Mouse (Mus musculus): ENCODE measurements at regions not wholly inside any gene's neighbourhood (a gene's known extent, or its start where the extent isn't known, plus 50 kb on each side); places are given as distances from the start of the nearest gene placed in this dataset.

DNA sequence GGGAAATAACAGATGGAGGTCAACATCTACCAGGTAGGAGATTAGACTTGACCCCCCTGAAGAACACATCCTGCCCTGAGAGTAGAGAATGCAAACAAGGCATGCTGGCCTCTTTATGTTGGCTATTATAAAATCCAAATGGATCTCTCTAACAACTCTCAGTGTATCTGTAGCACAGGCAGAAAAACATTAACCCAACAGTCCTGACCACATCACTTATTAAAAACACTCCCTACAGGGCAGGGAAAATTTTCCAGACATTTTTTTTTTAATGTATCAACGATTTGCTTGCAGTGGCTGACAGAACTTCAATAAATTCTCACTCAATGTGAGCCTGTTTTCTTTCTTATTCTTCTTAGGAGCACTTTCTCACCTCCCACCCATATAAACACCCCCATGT lies 511.4 kb downstream of the Cdk5rap2 start:
- WGBS = 54% methylated on average over 1 of the region's 1 CpGs

DNA sequence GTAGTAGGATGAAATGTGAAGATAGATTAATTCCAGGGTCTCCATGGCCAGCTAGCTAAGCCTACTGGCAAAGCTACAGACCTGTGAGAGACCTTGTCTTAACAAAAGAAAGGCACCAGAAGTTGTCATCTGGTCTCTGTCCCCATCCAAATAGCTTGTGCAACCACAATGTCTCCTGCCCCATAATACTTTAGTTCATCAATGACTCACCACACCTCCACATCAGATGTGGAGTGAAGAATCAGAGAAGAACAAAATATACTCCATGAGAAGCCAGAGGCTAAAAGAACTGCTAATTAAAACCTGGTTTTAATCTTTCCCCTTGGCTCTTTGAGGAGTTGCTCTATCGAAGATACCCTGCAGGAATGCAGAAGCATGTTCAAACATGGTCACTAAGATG lies 514.1 kb downstream of the Cdk5rap2 start:
- H3K9ac ChIP-seq = no peak overlapping the region
- H3K36me3 ChIP-seq = no peaks in the 10 kb centered on the region
- no peak for ATAC-seq (ENCODE audit: insufficient number of reproducible peaks, insufficient read depth, low FRiP score, low TSS enrichment)
- H3K4me2 ChIP-seq (replicated peaks) = no peak overlapping the region
- WGBS = 52% methylated on average over 1 of the region's 1 CpGs
- no peaks in the 10 kb centered on the region for H3K27me3 ChIP-seq
- no peak overlapping the region for H3K27ac ChIP-seq
- H3K9me3 ChIP-seq = no peaks in the 10 kb centered on the region
- H3K4me1 ChIP-seq = 0 out of 2 replicates have a peak, but pooled peaks cover 4% of the 10 kb centered on the region
- no peak overlapping the region for H3K4me3 ChIP-seq

More for the DNA sequence above, 511.4 kb downstream of the Cdk5rap2 start:
- H3K4me1 ChIP-seq = no peaks in the 10 kb centered on the region
- H3K9ac ChIP-seq = no peak overlapping the region
- H3K27me3 ChIP-seq = no peaks in the 10 kb centered on the region
- H3K36me3 ChIP-seq = no peaks in the 10 kb centered on the region
- no peak for ATAC-seq (ENCODE audit: insufficient number of reproducible peaks, insufficient read depth, low FRiP score, low TSS enrichment)
- H3K27ac ChIP-seq = no peak overlapping the region
- H3K4me2 ChIP-seq (replicated peaks) = no peak overlapping the region
- H3K9me3 ChIP-seq = no peaks in the 10 kb centered on the region
- no peak overlapping the region for H3K4me3 ChIP-seq

DNA sequence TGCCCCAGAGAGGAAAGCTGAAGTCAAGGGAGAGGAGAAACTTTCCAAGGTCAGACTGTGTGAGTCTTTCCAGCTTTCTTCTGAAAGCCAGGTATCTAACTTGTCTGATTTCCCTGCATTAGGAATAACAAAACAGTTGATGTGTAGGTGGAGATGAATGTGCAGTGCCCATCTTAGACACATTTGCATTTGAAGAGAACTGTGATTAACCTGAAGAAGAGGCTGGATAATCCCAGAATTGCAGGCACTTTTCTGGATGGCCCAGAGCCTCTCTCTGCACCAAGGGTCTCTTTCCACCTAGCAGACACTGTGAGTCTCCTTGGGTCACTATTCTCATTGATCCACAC lies 517.4 kb downstream of the Cdk5rap2 start:
- Histone ChIP-seq H3K9me3 (no peaks in the 10 kb centered on the region), H3K27ac (no peak overlapping the region), H3K9ac (no peak overlapping the region), H3K27me3 (no peaks in the 10 kb centered on the region), H3K36me3 (no peaks in the 10 kb centered on the region), H3K4me3 (no peak overlapping the region), H3K4me1 (0 out of 2 replicates have a peak, but pooled peaks cover 4% of the 10 kb centered on the region), H3K4me2 (replicated peaks) (no peak overlapping the region)
- ATAC-seq (ENCODE audit: insufficient number of reproducible peaks, insufficient read depth, low FRiP score, low TSS enrichment) = no peak

DNA sequence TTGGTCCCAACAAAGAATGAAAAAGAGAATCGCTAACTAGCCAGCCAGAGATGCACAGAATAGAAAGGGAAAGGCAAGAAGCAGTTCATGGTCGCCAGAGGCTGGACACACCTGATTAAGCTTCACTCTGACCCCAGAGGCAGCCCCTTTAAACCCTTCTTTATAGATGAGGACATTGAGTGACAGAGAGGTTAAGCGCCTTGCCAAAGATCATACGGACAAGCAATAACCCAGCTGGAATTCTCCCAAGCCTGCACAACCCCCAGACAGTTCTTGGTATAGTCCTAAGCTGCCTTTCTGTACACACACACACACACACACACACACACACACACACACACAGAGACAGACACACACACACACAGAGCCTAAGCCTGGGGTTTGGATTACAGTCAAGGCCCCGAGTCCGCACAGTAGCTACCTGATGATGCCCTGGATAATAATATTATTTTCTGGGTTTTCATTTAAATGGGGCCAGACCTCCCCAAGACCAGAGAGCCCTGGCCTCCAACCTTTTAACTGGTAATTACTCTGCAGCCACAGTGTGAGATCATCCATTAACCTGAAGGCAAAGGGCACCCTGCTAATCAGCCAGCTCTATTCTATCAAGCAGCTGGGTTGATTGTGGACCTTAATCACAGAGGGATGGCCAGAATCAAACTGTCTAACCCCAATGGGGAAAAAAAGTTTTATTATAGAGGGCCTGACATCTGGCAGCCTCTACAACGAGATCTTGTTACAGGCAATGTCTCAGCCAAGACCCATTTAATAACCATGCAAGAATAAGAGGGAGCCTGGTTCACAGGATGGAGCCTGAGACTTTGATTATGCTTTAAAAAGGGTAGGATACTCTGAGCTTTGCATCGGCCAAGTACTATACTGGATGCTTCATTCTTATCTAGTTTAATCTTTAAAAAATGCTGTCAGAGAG lies 518.1 kb downstream of the Cdk5rap2 start:
- 44% methylated on average over 8 of the region's 8 CpGs for WGBS
- no peaks in the 10 kb centered on the region for H3K36me3 ChIP-seq
- no peak overlapping the region for H3K4me2 ChIP-seq (replicated peaks)
- no peak overlapping the region for H3K27ac ChIP-seq
- H3K27me3 ChIP-seq = no peaks in the 10 kb centered on the region
- H3K4me3 ChIP-seq = no peak overlapping the region
- 0 out of 2 replicates have a peak, but pooled peaks cover 4% of the 10 kb centered on the region for H3K4me1 ChIP-seq
- H3K9me3 ChIP-seq = no peaks in the 10 kb centered on the region
- H3K9ac ChIP-seq = no peak overlapping the region
- peak; percentile 71 for ATAC-seq (ENCODE audit: insufficient number of reproducible peaks, insufficient read depth, low FRiP score, low TSS enrichment)

DNA sequence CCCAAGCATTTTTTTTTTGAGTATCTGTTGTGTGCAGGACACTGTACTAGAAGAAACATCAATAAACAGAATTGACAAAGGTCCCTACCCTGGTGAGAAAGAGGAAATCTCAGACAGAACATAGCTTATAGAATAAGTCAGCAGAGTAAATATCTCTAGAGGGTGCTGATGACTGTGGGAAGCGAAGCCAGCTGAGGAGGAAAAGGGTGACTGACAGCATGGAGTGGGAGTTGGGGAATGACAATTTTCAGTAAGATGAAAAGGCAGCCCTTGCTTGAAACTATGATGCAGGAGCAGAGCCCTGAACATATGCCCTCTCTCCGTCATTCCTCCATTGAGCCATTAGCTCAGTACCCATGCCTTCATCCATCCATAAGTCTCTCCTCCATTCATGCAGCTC lies 519.6 kb downstream of the Cdk5rap2 start:
- Histone ChIP-seq H3K27me3 (no peaks in the 10 kb centered on the region), H3K4me1 (0 out of 2 replicates have a peak, but pooled peaks cover 4% of the 10 kb centered on the region), H3K4me3 (no peak overlapping the region), H3K27ac (no peak overlapping the region), H3K36me3 (no peaks in the 10 kb centered on the region), H3K4me2 (replicated peaks) (no peak overlapping the region), H3K9me3 (no peaks in the 10 kb centered on the region), H3K9ac (no peak overlapping the region)
- 81% methylated on average over 2 of the region's 2 CpGs for WGBS
- ATAC-seq (ENCODE audit: insufficient number of reproducible peaks, insufficient read depth, low FRiP score, low TSS enrichment) = no peak

DNA sequence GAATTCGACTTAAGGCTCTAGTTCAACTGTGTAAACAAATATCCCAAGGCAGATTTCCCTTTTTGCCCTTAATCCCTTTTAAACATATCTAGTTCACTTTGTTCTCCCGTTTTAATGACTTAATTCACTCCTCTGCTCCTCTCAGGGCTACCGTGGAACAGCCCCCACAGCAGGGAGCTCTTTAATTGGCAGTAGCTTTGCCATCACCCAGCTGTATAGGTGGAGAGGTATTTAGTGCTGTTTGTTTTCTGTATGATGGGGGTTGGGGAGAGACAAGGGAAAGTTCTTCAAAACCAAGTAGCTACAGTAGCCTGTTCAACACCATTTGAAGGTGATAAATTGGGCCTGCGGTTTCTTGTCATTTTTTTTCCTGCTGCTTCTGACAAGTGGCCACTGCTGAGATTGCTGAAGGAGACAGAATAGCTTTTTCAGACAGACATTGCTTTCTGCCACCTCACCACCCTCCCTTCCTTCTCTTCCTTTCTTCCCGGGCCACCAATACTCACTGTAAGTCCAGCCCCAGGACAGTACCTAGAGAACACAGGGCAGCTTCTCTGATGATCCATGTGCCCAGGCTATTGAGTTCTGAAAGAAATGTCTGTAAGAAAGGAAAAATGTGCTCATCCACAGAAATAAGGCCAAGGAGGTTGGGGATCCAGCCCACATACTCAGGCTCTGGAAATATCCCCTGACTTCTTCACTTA lies 520.2 kb downstream of the Cdk5rap2 start:
- Histone ChIP-seq H3K27ac (no peak overlapping the region), H3K4me3 (no peak overlapping the region), H3K9ac (no peak overlapping the region), H3K36me3 (no peaks in the 10 kb centered on the region), H3K4me1 (0 out of 2 replicates have a peak, but pooled peaks cover 4% of the 10 kb centered on the region), H3K4me2 (replicated peaks) (no peak overlapping the region), H3K9me3 (no peaks in the 10 kb centered on the region), H3K27me3 (no peaks in the 10 kb centered on the region)
- WGBS = 29% methylated on average over 5 of the region's 5 CpGs
- no peak for ATAC-seq (ENCODE audit: insufficient number of reproducible peaks, insufficient read depth, low FRiP score, low TSS enrichment)

DNA sequence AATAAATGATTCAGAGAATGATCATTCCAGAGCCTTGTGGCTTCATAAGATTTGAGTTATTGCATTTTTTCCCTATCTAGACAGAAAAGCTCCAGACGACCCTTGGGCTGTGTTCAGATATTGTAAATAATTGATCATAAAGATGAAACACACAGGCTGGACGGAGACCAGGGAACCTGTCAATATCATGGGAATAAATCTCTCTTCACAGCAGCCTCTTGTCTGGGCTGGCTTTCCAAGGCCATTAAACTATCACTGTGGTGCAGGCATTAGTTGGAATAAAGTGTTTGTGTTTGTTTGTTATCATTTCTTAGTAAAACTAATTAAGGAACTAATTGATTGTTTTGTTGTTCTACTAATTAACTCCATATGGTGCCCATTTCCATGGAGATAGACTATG lies 533.5 kb downstream of the Cdk5rap2 start:
- Histone ChIP-seq H3K4me3 (no peak overlapping the region), H3K4me1 (no peaks in the 10 kb centered on the region), H3K9ac (no peak overlapping the region), H3K36me3 (no peaks in the 10 kb centered on the region), H3K27ac (no peak overlapping the region), H3K27me3 (no peaks in the 10 kb centered on the region), H3K4me2 (replicated peaks) (no peak overlapping the region), H3K9me3 (no peaks in the 10 kb centered on the region)
- no peak for ATAC-seq (ENCODE audit: insufficient number of reproducible peaks, insufficient read depth, low FRiP score, low TSS enrichment)
- 41% methylated on average over 2 of the region's 2 CpGs for WGBS

DNA sequence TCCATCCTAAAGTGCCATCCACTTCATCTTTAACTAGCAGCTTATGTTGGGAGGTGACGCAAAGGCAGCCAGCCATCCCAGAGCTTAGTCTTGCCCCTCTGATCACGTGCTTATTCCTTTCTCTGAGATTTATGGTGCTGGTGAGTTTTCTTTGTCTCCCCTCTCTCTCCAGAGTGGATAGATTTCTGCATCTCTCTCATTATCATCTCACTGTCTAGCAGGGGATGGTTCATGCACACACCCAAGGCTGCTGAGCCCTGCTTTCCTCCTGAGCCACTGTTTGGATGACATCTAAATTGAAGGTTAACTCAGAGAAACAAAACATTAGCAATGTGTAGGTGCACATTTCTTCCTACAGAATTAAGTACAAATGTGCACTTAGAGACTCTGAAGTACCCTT lies 539.6 kb downstream of the Cdk5rap2 start:
- Histone ChIP-seq H3K9ac (no peak overlapping the region), H3K4me3 (no peak overlapping the region), H3K36me3 (no peaks in the 10 kb centered on the region), H3K4me2 (replicated peaks) (no peak overlapping the region), H3K27me3 (no peaks in the 10 kb centered on the region), H3K27ac (no peak overlapping the region), H3K4me1 (no peaks in the 10 kb centered on the region), H3K9me3 (no peaks in the 10 kb centered on the region)
- WGBS = 74% methylated on average over 2 of the region's 2 CpGs
- no peak for ATAC-seq (ENCODE audit: insufficient number of reproducible peaks, insufficient read depth, low FRiP score, low TSS enrichment)

DNA sequence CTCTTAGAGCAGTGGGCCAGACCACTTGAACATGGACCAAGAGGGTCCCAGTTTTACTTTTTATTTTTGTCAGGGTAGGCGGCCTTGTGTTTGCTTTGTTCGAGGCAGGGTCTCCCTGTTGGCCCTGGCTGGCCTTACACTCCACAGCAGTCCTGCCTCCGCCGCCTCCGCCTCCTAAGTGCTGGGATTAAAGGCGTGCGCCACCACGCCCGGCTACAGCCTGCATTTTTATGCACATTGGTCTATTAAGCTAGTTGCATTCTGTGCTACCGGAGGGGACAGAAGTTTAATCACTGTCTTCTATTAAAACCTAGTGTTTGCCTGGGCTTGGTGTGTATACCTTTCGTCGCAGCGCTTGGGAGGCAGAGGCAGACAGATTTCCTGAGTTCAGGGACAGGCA lies 555.2 kb downstream of the Cdk5rap2 start:
- Histone ChIP-seq H3K4me3 (no peak overlapping the region), H3K9ac (no peak overlapping the region), H3K36me3 (no peaks in the 10 kb centered on the region), H3K4me2 (replicated peaks) (no peak overlapping the region), H3K9me3 (no peaks in the 10 kb centered on the region), H3K27me3 (no peaks in the 10 kb centered on the region), H3K27ac (no peak overlapping the region), H3K4me1 (no peaks in the 10 kb centered on the region)
- 94% methylated on average over 13 of the region's 13 CpGs for WGBS
- ATAC-seq (ENCODE audit: insufficient number of reproducible peaks, insufficient read depth, low FRiP score, low TSS enrichment) = no peak

DNA sequence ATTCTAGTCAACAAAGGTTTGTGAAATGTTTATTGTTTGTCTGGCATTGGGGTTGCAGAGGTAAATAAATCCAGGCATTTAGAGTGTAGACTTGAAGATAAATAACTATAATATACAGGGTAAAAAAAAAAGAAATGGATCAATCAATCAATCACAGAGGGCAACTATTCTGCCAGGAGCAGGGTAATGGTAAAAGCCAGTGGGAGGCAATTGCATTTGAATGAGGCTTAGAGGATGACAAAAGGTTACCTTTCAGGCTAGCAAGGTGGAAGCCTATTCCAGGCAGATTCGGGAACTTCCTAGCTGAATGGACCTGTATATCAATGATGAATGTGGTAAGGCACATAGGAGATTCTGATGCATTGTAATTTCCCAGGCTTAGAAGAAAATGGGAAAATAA lies 557.6 kb downstream of the Cdk5rap2 start:
- WGBS = 41% methylated on average over 1 of the region's 1 CpGs
- Histone ChIP-seq H3K4me3 (no peak overlapping the region), H3K27me3 (no peaks in the 10 kb centered on the region), H3K9ac (no peak overlapping the region), H3K9me3 (no peaks in the 10 kb centered on the region), H3K36me3 (no peaks in the 10 kb centered on the region), H3K4me2 (replicated peaks) (no peak overlapping the region), H3K27ac (no peak overlapping the region), H3K4me1 (no peaks in the 10 kb centered on the region)
- ATAC-seq (ENCODE audit: insufficient number of reproducible peaks, insufficient read depth, low FRiP score, low TSS enrichment) = no peak

DNA sequence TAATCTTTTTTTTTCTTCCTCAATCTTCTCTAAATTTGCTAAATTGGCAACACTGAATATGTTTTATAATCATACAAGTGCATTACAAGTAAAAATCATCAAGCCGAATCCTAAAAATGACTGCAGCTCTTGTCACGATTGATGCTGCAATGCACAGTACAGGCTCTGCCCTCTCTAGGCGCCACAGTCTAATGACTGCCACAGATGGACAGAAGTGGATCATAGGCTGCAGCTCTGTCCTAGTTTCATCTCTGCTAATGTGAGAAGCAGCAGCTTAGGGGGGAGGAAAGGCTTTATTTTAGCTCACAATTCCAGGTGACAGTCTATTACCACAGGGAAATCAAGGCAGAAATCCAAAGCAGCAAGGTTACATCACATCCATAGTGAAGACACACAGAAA lies 560.8 kb downstream of the Cdk5rap2 start:
- no peak overlapping the region for H3K27ac ChIP-seq
- no peaks in the 10 kb centered on the region for H3K9me3 ChIP-seq
- no peak overlapping the region for H3K9ac ChIP-seq
- no peak overlapping the region for H3K4me3 ChIP-seq
- no peaks in the 10 kb centered on the region for H3K4me1 ChIP-seq
- H3K4me2 ChIP-seq (replicated peaks) = no peak overlapping the region
- no peaks in the 10 kb centered on the region for H3K36me3 ChIP-seq
- no peaks in the 10 kb centered on the region for H3K27me3 ChIP-seq
- WGBS = 90% methylated on average over 3 of the region's 3 CpGs
- no peak for ATAC-seq (ENCODE audit: insufficient number of reproducible peaks, insufficient read depth, low FRiP score, low TSS enrichment)

DNA sequence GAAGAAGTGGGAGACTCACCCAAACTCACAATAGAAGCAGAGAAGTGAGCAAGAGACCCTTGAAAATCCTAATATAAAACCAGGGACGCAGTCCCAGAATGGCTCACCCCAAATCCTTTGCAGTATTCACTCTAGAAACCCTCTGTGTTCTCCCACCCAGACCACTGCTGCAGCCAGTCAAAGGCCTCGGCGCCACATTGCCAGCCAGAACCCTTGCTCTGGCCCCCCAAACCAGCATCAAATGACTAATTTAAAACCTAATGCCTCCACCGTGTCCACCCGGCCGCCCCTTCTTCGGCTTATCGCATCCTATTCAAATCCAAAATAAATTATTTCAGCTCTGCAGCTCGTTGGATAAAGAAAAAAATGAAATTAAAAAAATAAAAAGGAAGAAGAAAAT lies 570.4 kb downstream of the Cdk5rap2 start:
- 51% methylated on average over 9 of the region's 9 CpGs for WGBS
- H3K4me2 ChIP-seq (replicated peaks) = no peak overlapping the region
- H3K4me3 ChIP-seq = no peak overlapping the region
- H3K9ac ChIP-seq = no peak overlapping the region
- no peak overlapping the region for H3K27ac ChIP-seq
- ATAC-seq (ENCODE audit: insufficient number of reproducible peaks, insufficient read depth, low FRiP score, low TSS enrichment) = no peak
- no peaks in the 10 kb centered on the region for H3K36me3 ChIP-seq
- H3K4me1 ChIP-seq = no peaks in the 10 kb centered on the region
- H3K27me3 ChIP-seq = no peaks in the 10 kb centered on the region
- H3K9me3 ChIP-seq = no peaks in the 10 kb centered on the region
